Mouse (Mus musculus) intestine, postnatal 0 days (tissue): ENCODE measurements around the gene Cope. TPM values are rescaled to one million over a fixed set of nuclear protein-coding genes. Genes with fewer than 3 reads are reported as not detected.

Experiments used
- ATAC-seq: fragments of 200-750 bp; cut with Nextera tagmentation; 2 replicates; pipeline ENCODE4 v1.8.0; 2017; ENCODE audit warnings: mild to moderate bottlenecking, moderate TSS enrichment, moderate library complexity
- H3K27ac ChIP-seq: fragments of 300-500 bp; sonication (generic); 2 replicates; pipeline ENCODE4 v1.5.1; 2014; ENCODE audit warnings: mild to moderate bottlenecking, low read depth, low read length, moderate library complexity
- H3K27me3 ChIP-seq: fragments of 300-500 bp; sonication (generic); replicated peaks from 2 replicates; pipeline ENCODE4 v1.6.1; 2014; ENCODE audit warnings: low read length, mixed read lengths; ENCODE audit not compliant: control insufficient read depth, insufficient read depth
- H3K36me3 ChIP-seq: fragments of 300-500 bp; sonication (generic); 2 replicates; pipeline ENCODE4 v1.6.1; 2014; ENCODE audit warnings: mild to moderate bottlenecking, moderate library complexity; ENCODE audit not compliant: control insufficient read depth, insufficient read depth
- H3K4me1 ChIP-seq: fragments of 300-500 bp; sonication (generic); replicated peaks from 2 replicates; pipeline ENCODE4 v1.6.1; 2014; ENCODE audit warnings: antibody characterized with exemption, low read length, mixed read lengths; ENCODE audit not compliant: control insufficient read depth, insufficient read depth
- H3K4me2 ChIP-seq: fragments of 300-500 bp; sonication (generic); replicated peaks from 2 replicates; pipeline ENCODE4 v1.6.1; 2014; ENCODE audit warnings: low read depth, mild to moderate bottlenecking, moderate library complexity
- H3K4me3 ChIP-seq: fragments of 300-500 bp; sonication (generic); 2 replicates; pipeline ENCODE4 v1.5.1; 2014; ENCODE audit warnings: low read depth, low read length
- H3K9ac ChIP-seq: fragments of 300-500 bp; sonication (generic); 2 replicates; pipeline ENCODE4 v1.6.1; 2014; ENCODE audit warnings: mild to moderate bottlenecking, low read depth, low read length
- H3K9me3 ChIP-seq: fragments of 300-500 bp; sonication (generic); 2 replicates; pipeline ENCODE4 v1.6.1; 2016; ENCODE audit warnings: mixed run types; ENCODE audit not compliant: control insufficient read depth
- CTCF ChIP-seq: sonication (generic); IDR thresholded peaks from 2 replicates; pipeline ENCODE4 v1.5.1; 2016; ENCODE audit warnings: low read depth, mild to moderate bottlenecking, control low read depth, antibody characterized with exemption, moderate library complexity
- WGBS: fragments of 180-500 bp; shearing (Covaris S2); extraction: QIAGEN DNeasy Blood & Tissue Kit; methylation state at CpG from one replicate; pipeline ENCODE4 v1.1.7; 2014; 5-methylcytosine and 5-hydroxymethylcytosine counted together
- polyA plus RNA-seq: library from polyadenylated mRNA; unstranded; fragments of >200 nt; fragmentation: Nextera tagmentation; extraction: Ambion mirVana; gene quantifications from 2 replicates; pipeline ENCODE4 v1.2.1, GENCODE M21; 2015

The Cope gene
- polyA plus RNA-seq, 1 experiment from 2014 or later: 383 TPM

GRCm38 (mm10) chr8:70359411-70359810, 57.1 kb downstream of the Cope start:
- no peaks in the 10 kb centered on the region for H3K27me3 ChIP-seq
- no peak for TF ChIP-seq CTCF
- no peak for ATAC-seq
- WGBS: 37% methylated on average over 3 of the region's 3 CpGs
- H3K9me3 ChIP-seq: no peaks in the 10 kb centered on the region
- no peak overlapping the region for H3K4me2 ChIP-seq
- H3K36me3 ChIP-seq: no peaks in the 10 kb centered on the region
- H3K4me3 ChIP-seq: no peak overlapping the region
- no peak overlapping the region for H3K27ac ChIP-seq
- peaks cover 5% of the 10 kb centered on the region; the same call in 1 of the 2 replicates for H3K4me1 ChIP-seq
- H3K9ac ChIP-seq: no peak overlapping the region

GRCm38 (mm10) chr8:70360769-70361168, 58.5 kb downstream of the Cope start:
- no peak overlapping the region for H3K4me3 ChIP-seq
- H3K9me3 ChIP-seq: no peaks in the 10 kb centered on the region
- H3K27me3 ChIP-seq: no peaks in the 10 kb centered on the region
- peaks cover 6% of the 10 kb centered on the region; the same call in 1 of the 2 replicates for H3K4me1 ChIP-seq
- WGBS: 47% methylated on average over 4 of the region's 4 CpGs
- no peak overlapping the region for H3K9ac ChIP-seq
- no peak for ATAC-seq
- TF ChIP-seq CTCF: peak; percentile 72
- no peak overlapping the region for H3K27ac ChIP-seq
- no peak overlapping the region for H3K4me2 ChIP-seq
- H3K36me3 ChIP-seq: no peaks in the 10 kb centered on the region

GRCm38 (mm10) chr8:70361484-70362032, 59.2 kb downstream of the Cope start:
- H3K27ac ChIP-seq: no peak overlapping the region
- WGBS: 77% methylated on average over 10 of the region's 10 CpGs
- H3K4me2 ChIP-seq: no peak overlapping the region
- H3K27me3 ChIP-seq: no peaks in the 10 kb centered on the region
- peaks cover 6% of the 10 kb centered on the region; the same call in 1 of the 2 replicates for H3K4me1 ChIP-seq
- no peaks in the 10 kb centered on the region for H3K9me3 ChIP-seq
- H3K4me3 ChIP-seq: no peak overlapping the region
- ATAC-seq: no peak
- H3K9ac ChIP-seq: no peak overlapping the region
- no peak for TF ChIP-seq CTCF
- H3K36me3 ChIP-seq: no peaks in the 10 kb centered on the region

Other genes starting within 250 kb of the Cope start
- gene Tm6sf2, start 229.6 kb upstream of the Cope start, polyA plus RNA-seq: 305 and 315 TPM in 2 replicates
- not detected in 2 replicates for gene Hapln4, start 219.1 kb upstream of the Cope start, polyA plus RNA-seq
- 0.31 and 0.39 TPM in 2 replicates for gene Ncan, start 181.6 kb upstream of the Cope start, polyA plus RNA-seq
- 44.0 and 44.1 TPM in 2 replicates for gene Nr2c2ap, start 171.2 kb upstream of the Cope start, polyA plus RNA-seq
- 11.1 and 11.2 TPM in 2 replicates for gene Rfxank, start 163.4 kb upstream of the Cope start, polyA plus RNA-seq
- 29.2 and 32.5 TPM in 2 replicates for gene Borcs8, start 163.0 kb upstream of the Cope start, polyA plus RNA-seq
- gene Mef2b, start 162.8 kb upstream of the Cope start, polyA plus RNA-seq: 0.12 TPM in 1 of 2 replicates, not detected in the other
- gene Tmem161a, start 130.2 kb upstream of the Cope start, polyA plus RNA-seq: 40.0 and 42.0 TPM in 2 replicates
- gene Slc25a42, start 90.2 kb upstream of the Cope start, polyA plus RNA-seq: 12.0 and 12.2 TPM in 2 replicates
- gene Sugp2, start 68.3 kb upstream of the Cope start, polyA plus RNA-seq: 8.0 and 11.5 TPM in 2 replicates
- gene Armc6, start 68.1 kb upstream of the Cope start, polyA plus RNA-seq: 10.0 and 11.2 TPM in 2 replicates
- gene Homer3, start 19.7 kb upstream of the Cope start, polyA plus RNA-seq: 18.5 and 18.7 TPM in 2 replicates
- 32.9 and 34.5 TPM in 2 replicates for gene Ddx49, start within 50 bp of the Cope start, polyA plus RNA-seq
- gene Cers1, start 13.3 kb downstream of the Cope start, polyA plus RNA-seq: 1.3 and 1.7 TPM in 2 replicates
- 0.38 TPM in 1 of 2 replicates, not detected in the other for gene Gdf1, start 27.3 kb downstream of the Cope start, polyA plus RNA-seq
- 9.7 and 10.1 TPM in 2 replicates for gene Upf1, start 50.8 kb downstream of the Cope start, polyA plus RNA-seq
- 0.25 and 0.41 TPM in 2 replicates for gene Comp, start 71.0 kb downstream of the Cope start, polyA plus RNA-seq
- 8.1 and 9.2 TPM in 2 replicates for gene Crtc1, start 137.1 kb downstream of the Cope start, polyA plus RNA-seq
- gene Klhl26, start 174.4 kb downstream of the Cope start, polyA plus RNA-seq: 9.3 and 10.5 TPM in 2 replicates
- gene Tmem59l, start 184.8 kb downstream of the Cope start, polyA plus RNA-seq: 2.3 and 2.4 TPM in 2 replicates
- gene Crlf1, start 190.6 kb downstream of the Cope start, polyA plus RNA-seq: 0.61 and 0.81 TPM in 2 replicates
- 145 and 148 TPM in 2 replicates for gene Rex1bd, start 204.2 kb downstream of the Cope start, polyA plus RNA-seq
- 805 and 863 TPM in 2 replicates for gene Uba52, start 208.3 kb downstream of the Cope start, polyA plus RNA-seq
- gene Fkbp8, start 225.2 kb downstream of the Cope start, polyA plus RNA-seq: 199 and 203 TPM in 2 replicates
- 46.4 and 52.1 TPM in 2 replicates for gene Kxd1, start 225.4 kb downstream of the Cope start, polyA plus RNA-seq
- gene Ell, start 236.9 kb downstream of the Cope start, polyA plus RNA-seq: 11.8 and 13.0 TPM in 2 replicates